Mouse (Mus musculus) kidney, embryonic 14.5 days (tissue): ENCODE measurements around the gene Reln. TPM values are rescaled to one million over a fixed set of nuclear protein-coding genes. Genes with fewer than 3 reads are reported as not detected.

Experiments
- ATAC-seq: fragments of 200-750 bp; cut with Nextera tagmentation; 2 replicates; pipeline ENCODE4 v1.8.0; 2017; ENCODE audit warnings: moderate number of reproducible peaks, mild to moderate bottlenecking, moderate TSS enrichment, moderate library complexity; ENCODE audit not compliant: low FRiP score, low TSS enrichment
- H3K27ac ChIP-seq: fragments of 300-500 bp; sonication (generic); 2 replicates; pipeline ENCODE4 v1.5.1; 2014; ENCODE audit warnings: low read depth, mild to moderate bottlenecking, low read length, moderate library complexity, mixed read lengths
- H3K27me3 ChIP-seq: fragments of 300-500 bp; sonication (generic); 2 replicates; pipeline ENCODE4 v1.6.1; 2014; ENCODE audit warnings: mild to moderate bottlenecking, low read length; ENCODE audit not compliant: control insufficient read depth, insufficient read depth
- H3K36me3 ChIP-seq: fragments of 300-500 bp; sonication (generic); 2 replicates; pipeline ENCODE4 v1.6.1; 2014; ENCODE audit warnings: low read length, mixed read lengths; ENCODE audit not compliant: control insufficient read depth, insufficient read depth
- H3K4me1 ChIP-seq: fragments of 300-500 bp; sonication (generic); 2 replicates; pipeline ENCODE4 v1.6.1; 2014; ENCODE audit warnings: low read length, mixed read lengths; ENCODE audit not compliant: control insufficient read depth, insufficient read depth
- H3K4me2 ChIP-seq: fragments of 300-500 bp; sonication (generic); replicated peaks from 2 replicates; pipeline ENCODE4 v1.6.1; 2014; ENCODE audit warnings: low read depth, mild to moderate bottlenecking, low read length
- H3K4me3 ChIP-seq: fragments of 300-500 bp; sonication (generic); 2 replicates; pipeline ENCODE4 v1.5.1; 2014; ENCODE audit warnings: mild to moderate bottlenecking, low read length
- H3K9ac ChIP-seq: fragments of 300-500 bp; sonication (generic); 2 replicates; pipeline ENCODE4 v1.6.1; 2014; ENCODE audit warnings: low read depth, mild to moderate bottlenecking, low read length, moderate library complexity
- H3K9me3 ChIP-seq: fragments of 300-500 bp; sonication (generic); 2 replicates; pipeline ENCODE4 v1.6.1; 2016; ENCODE audit warnings: low read length; ENCODE audit not compliant: control insufficient read depth
- WGBS: fragments of 180-500 bp; shearing (Covaris S2); extraction: QIAGEN DNeasy Blood & Tissue Kit; methylation state at CpG from one replicate; pipeline ENCODE4 v1.1.7; 2014; 5-methylcytosine and 5-hydroxymethylcytosine counted together
- polyA plus RNA-seq: library from polyadenylated mRNA; unstranded; fragments of >200 nt; fragmentation: Nextera tagmentation; extraction: Ambion mirVana; gene quantifications from 2 replicates; pipeline ENCODE4 v1.2.1, GENCODE M21; 2014

Reln gene
- polyA plus RNA-seq, 1 experiment from 2014 or later = 16.7 TPM

- no peaks in the 10 kb centered on the region for H3K36me3 ChIP-seq
- no peak overlapping the region for H3K4me2 ChIP-seq
- H3K9me3 ChIP-seq = no peaks in the 10 kb centered on the region
- no peaks in the 10 kb centered on the region for H3K27me3 ChIP-seq
- no peak overlapping the region for H3K4me3 ChIP-seq
- no peak for ATAC-seq
- H3K27ac ChIP-seq = no peak overlapping the region
- H3K9ac ChIP-seq = no peak overlapping the region
- no peaks in the 10 kb centered on the region for H3K4me1 ChIP-seq
- WGBS = 84% methylated on average over 2 of the region's 2 CpGs
Measured at GRCm38 (mm10) chr5:22223940-22224339, 120.6 kb downstream of the Reln start.

DNA sequence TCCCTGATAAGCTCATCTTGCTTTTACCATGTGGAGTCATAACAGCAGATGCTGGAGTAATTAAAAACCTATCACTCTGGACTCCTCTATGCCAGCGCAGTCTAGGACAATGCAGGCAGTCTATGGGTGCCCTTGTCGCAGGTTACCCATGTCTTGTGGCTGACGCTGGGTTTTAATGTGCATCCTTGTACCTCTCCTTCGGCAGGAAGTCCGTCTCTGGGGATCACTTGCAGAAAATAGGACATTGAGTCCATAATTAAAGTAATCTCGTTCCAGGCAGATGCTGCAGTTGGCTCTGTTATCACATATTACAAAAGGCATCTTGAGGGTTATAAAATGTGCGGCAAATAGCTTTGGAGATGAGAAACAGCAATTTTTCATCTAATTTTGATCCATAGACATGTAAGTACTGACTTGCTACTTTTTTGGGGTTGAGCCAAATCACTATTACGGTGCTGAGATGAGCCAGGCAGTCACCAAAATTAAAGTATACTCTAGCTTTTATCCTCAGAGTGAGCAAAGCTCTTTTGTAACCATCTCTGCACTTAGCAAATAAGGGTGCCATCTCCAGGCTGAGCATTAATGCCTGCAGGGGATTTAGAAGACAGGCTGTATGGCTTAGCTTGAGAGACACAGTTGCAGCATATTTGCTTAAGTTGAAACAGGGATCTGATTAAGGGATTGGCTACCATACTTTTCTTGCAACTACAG is 136.0 kb downstream of the Reln start:
- Histone ChIP-seq H3K4me2 (no peak overlapping the region), H3K4me3 (no peak overlapping the region), H3K36me3 (no peaks in the 10 kb centered on the region), H3K9me3 (no peaks in the 10 kb centered on the region), H3K27ac (no peak overlapping the region), H3K27me3 (no peaks in the 10 kb centered on the region), H3K4me1 (no peaks in the 10 kb centered on the region), H3K9ac (no peak overlapping the region)
- 86% methylated on average over 8 of the region's 8 CpGs for WGBS
- no peak for ATAC-seq

- H3K4me2 ChIP-seq = no peak overlapping the region
- WGBS = 51% methylated on average over 2 of the region's 2 CpGs
- H3K27me3 ChIP-seq = no peaks in the 10 kb centered on the region
- H3K4me3 ChIP-seq = no peak overlapping the region
- H3K27ac ChIP-seq = no peak overlapping the region
- H3K36me3 ChIP-seq = no peaks in the 10 kb centered on the region
- no peak for ATAC-seq
- H3K4me1 ChIP-seq = peaks cover 4% of the 10 kb centered on the region; the same call in 1 of the 2 replicates
- no peaks in the 10 kb centered on the region for H3K9me3 ChIP-seq
- no peak overlapping the region for H3K9ac ChIP-seq
Measured at GRCm38 (mm10) chr5:22197926-22198325, 146.6 kb downstream of the Reln start.

DNA sequence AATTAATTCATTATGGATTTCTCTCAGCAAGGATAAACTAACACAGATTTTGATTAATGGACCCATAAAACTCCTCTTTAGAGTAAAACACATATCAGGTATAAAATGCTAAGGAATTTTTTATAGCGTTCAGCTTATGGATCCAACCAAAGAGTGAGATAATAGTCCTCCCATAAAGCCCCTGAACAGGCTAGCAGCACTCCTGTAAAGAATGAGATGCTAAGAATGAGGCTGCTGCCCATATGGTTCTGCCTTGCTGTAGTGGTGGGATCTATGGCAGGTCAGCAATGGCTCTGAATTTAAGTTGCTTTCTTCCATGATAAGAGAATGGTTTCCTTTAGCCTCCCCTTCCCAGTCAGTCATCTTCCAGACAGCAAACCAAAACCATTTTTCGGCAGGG is 147.6 kb downstream of the Reln start:
- Histone ChIP-seq H3K4me1 (peaks cover 4% of the 10 kb centered on the region; the same call in 1 of the 2 replicates), H3K27ac (no peak overlapping the region; the same call in 1 of the 2 replicates), H3K9ac (no peak overlapping the region), H3K4me2 (no peak overlapping the region), H3K4me3 (no peak overlapping the region), H3K27me3 (no peaks in the 10 kb centered on the region), H3K36me3 (no peaks in the 10 kb centered on the region), H3K9me3 (no peaks in the 10 kb centered on the region)
- 46% methylated on average over 2 of the region's 2 CpGs for WGBS
- ATAC-seq = peak; percentile 57; the same call in 1 of the 2 replicates

DNA sequence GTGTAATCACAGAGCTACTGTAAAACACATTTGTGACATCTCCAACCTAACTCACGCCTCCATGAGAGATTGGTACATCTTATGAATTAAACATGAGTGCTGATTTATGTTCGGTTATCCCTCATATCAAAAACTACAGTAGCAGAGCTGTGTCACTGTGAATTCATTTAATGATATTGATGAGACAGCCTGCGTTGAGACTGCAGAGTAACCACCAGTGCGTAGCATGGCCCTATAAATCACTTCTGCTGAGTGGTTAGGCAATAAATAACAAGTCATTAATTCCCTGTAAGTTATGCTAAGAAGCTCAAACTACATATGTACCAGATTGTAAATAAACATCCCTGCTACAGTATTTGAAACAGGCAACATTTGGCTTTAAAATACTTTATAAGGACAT is 148.0 kb downstream of the Reln start:
- ATAC-seq = peak; percentile 73

DNA sequence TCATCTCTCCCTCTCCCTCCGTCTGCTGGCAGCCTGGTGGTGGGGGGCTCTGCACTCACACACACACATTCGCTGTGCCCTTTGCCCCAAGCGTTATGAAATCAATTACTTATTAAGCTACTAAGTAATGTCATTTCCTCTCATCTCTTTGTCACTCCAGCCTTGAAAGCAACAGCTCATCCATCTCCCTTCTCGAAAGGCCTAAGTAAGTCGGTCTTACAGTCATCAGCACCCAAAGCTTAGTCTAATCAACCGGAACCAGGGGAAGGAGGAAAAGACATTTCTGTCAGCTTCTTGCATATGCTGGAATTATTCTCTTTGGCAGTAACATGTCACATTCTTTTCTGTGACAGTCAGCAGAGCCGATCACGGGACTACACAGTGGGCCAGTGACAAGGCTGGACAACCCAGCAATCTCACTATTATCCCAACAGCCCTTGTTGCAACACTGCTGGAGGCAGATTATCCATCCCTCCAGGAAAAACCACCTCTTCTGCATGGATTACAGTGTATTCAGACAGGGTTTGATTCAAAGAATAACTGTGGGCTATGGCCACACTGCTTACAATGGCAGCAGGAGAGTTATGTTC is 149.1 kb downstream of the Reln start:
- ATAC-seq = no peak
- no peak overlapping the region for H3K9ac ChIP-seq

More for the DNA sequence above, 148.0 kb downstream of the Reln start:
- Histone ChIP-seq H3K9ac (no peak overlapping the region), H3K4me2 (no peak overlapping the region), H3K36me3 (no peaks in the 10 kb centered on the region), H3K9me3 (no peaks in the 10 kb centered on the region), H3K4me3 (no peak overlapping the region), H3K4me1 (peaks cover 4% of the 10 kb centered on the region; the same call in 1 of the 2 replicates), H3K27me3 (no peaks in the 10 kb centered on the region), H3K27ac (no peak overlapping the region)
- WGBS = 28% methylated on average over 4 of the region's 4 CpGs

GRCm38 (mm10) chr5:22191784-22192183 is 152.7 kb downstream of the Reln start:
- no peaks in the 10 kb centered on the region for H3K4me1 ChIP-seq
- H3K9ac ChIP-seq = no peak overlapping the region
- no peak overlapping the region for H3K4me2 ChIP-seq
- H3K4me3 ChIP-seq = no peak overlapping the region
- WGBS = 72% methylated on average over 7 of the region's 7 CpGs
- H3K9me3 ChIP-seq = no peaks in the 10 kb centered on the region
- no peaks in the 10 kb centered on the region for H3K36me3 ChIP-seq
- H3K27me3 ChIP-seq = no peaks in the 10 kb centered on the region
- no peak for ATAC-seq
- H3K27ac ChIP-seq = no peak overlapping the region

More for the DNA sequence above, 149.1 kb downstream of the Reln start:
- H3K27ac ChIP-seq = no peak overlapping the region
- no peak overlapping the region for H3K4me3 ChIP-seq
- peaks cover 4% of the 10 kb centered on the region; the same call in 1 of the 2 replicates for H3K4me1 ChIP-seq
- no peaks in the 10 kb centered on the region for H3K36me3 ChIP-seq
- H3K4me2 ChIP-seq = no peak overlapping the region
- WGBS = 74% methylated on average over 8 of the region's 8 CpGs
- no peaks in the 10 kb centered on the region for H3K9me3 ChIP-seq
- no peaks in the 10 kb centered on the region for H3K27me3 ChIP-seq

DNA sequence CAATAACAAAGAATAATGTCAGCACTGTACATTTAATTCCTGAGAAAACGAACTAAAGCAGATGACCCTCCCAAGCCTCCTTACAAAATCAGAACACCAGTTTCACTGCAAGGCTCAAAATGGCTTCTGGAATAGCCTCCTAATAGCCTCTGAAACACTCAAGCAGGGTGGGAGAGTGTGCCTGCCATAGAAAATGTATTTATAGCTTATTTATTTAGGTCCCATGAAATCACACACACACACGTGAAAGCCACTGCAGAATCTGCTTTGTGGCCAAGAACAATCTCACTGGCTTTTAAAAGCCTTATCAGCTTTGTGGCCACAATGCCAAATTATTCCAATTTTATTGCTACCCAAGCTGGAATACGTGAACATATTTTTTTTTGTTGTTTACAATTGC is 154.2 kb downstream of the Reln start:
- no peak overlapping the region for H3K4me3 ChIP-seq
- 62% methylated on average over 3 of the region's 3 CpGs for WGBS
- no peak overlapping the region for H3K9ac ChIP-seq
- H3K4me1 ChIP-seq = no peaks in the 10 kb centered on the region
- H3K4me2 ChIP-seq = no peak overlapping the region
- H3K27ac ChIP-seq = no peak overlapping the region
- no peaks in the 10 kb centered on the region for H3K27me3 ChIP-seq
- H3K36me3 ChIP-seq = no peaks in the 10 kb centered on the region
- ATAC-seq = no peak
- no peaks in the 10 kb centered on the region for H3K9me3 ChIP-seq

DNA sequence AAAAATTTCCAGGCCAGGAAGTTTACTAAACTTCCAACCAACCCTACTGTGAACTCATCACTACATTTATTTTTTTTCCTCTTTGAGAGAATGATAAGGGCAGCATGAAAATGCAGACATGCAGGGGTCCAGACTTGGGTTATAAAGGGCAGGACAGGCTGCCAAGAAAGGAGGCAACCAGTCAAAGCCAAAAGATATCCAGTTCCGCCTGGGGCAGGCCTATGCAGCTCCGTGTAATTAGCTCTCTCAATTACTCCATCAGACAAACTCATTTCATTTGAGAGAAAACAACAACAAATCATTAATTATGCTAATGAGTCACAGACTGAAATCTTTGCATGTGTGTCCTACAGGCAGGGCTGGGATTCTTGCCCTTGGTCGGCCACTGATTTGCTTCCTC is 156.9 kb downstream of the Reln start:
- Histone ChIP-seq H3K4me1 (no peaks in the 10 kb centered on the region), H3K27me3 (no peaks in the 10 kb centered on the region), H3K9ac (no peak overlapping the region), H3K27ac (no peak overlapping the region), H3K36me3 (no peaks in the 10 kb centered on the region), H3K9me3 (no peaks in the 10 kb centered on the region), H3K4me3 (no peak overlapping the region), H3K4me2 (no peak overlapping the region)
- ATAC-seq = no peak
- WGBS = 70% methylated on average over 3 of the region's 3 CpGs
